Mouse (Mus musculus) frontal cortex, adult 2 months (tissue): ENCODE measurements around the gene Lonp1. TPM values are rescaled to one million over a fixed set of nuclear protein-coding genes. Genes with fewer than 3 reads are reported as not detected.
A peak's percentile ranks its signal among the peaks of the same experiment; 100 is the strongest.

Experiments
- DNase-seq, 2 experiments: peaks; one replicate each; pipeline ENCODE4 v3.0.0; 2022; ENCODE audit warnings: low spot score in 1 of 2; ENCODE audit errors: extremely low spot score in 1 of 2
- polyA plus RNA-seq: library from polyadenylated mRNA; depleted of rRNA; stranded (reverse); fragments of >200 nt; gene quantifications from 2 replicates; pipeline ENCODE4 v1.2.3, GENCODE M21; 2012; rRNA removed

The Lonp1 gene
- polyA plus RNA-seq, 1 experiment = 86.2 TPM

DNA sequence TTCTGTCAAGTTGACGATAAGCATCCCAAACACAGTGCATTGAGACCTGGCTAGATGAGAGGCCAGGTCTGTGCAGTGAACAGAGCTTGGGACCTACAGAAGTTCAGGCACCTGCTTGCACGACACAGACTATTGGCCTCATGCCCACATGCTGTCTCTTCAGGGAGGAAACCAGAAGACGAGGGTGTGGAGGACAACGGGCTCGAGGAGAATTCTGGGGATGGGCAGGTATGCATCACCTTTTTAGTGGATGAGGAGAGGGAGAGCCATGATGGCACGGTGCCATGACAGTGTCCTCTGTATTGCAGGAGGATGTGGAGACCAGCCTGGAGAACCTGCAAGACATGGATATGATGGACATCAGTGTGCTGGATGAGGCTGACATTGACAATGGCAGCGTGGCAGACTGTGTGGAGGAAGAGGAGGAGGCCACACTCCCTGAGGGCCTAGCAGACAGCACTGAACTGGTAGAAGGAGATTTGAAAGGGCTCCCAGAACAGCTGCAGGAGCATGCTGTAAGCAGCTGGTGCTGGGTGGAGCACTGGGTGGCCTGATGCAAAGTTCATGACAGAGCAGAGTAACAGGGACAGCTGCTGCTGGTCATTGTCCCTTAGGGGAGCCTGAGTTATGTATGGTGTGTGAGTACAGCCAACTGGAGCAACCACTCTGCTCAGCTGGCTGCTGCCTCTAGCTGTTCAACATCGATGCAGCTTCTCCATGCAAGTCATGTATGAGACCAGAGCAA, 33.0 kb downstream of the Lonp1 start:
- no peak for DNase-seq

GRCm38 (mm10) chr17:56592553-56592952, 34.1 kb downstream of the Lonp1 start:
- DNase-seq = no peak

DNA sequence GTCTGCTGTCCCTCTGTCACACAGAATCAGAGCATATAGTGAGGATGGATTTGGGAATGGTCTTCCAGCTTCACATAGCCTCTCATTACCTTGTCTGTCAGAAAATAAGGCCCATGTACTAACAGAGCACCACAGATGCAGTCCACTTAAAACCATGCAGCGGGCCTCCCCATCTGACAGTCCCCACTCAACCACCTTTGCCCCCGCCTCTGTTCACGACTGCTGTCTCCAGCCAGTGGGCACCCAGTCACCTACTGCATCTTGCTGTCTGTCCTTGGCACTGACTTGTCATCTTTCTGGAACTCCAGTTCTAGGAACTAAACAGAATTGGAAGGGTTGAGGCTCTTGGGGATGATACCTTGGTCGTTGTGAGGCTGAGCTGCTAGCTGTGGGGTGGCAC, 37.8 kb downstream of the Lonp1 start:
- DNase-seq = no peak

DNA sequence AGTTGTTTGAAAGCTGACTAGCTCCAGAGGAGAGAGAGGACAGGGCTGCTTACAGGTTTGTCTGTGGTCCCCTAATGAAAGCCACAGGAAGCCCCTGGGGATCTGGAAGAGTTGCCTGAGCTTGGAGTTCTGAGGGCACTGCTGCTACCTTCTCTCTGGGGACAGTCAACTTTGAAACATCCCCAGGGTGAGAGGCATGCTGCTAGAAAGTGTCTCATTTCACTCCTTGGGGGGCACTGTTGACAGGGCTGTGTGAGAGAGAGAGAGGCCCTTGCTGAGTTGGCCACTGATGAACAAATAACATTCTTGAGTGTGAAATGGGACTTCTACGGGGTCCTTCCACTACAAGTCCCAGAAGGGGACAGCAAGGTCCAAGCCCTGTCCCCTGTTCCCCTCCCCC, 38.9 kb downstream of the Lonp1 start:
- no peak for DNase-seq

- DNase-seq = peak in 1 of 2 experiments; percentile 42
Measured at GRCm38 (mm10) chr17:56585171-56585821, 41.4 kb downstream of the Lonp1 start.

- DNase-seq = peak; percentile 98 to 99
Measured at GRCm38 (mm10) chr17:56584257-56585130, 42.2 kb downstream of the Lonp1 start, which contains the start of the genes Safb2 and Safb. Safb2 (minus strand) TSS chr17:56584585. Safb (plus strand) TSS chr17:56584825.

DNA sequence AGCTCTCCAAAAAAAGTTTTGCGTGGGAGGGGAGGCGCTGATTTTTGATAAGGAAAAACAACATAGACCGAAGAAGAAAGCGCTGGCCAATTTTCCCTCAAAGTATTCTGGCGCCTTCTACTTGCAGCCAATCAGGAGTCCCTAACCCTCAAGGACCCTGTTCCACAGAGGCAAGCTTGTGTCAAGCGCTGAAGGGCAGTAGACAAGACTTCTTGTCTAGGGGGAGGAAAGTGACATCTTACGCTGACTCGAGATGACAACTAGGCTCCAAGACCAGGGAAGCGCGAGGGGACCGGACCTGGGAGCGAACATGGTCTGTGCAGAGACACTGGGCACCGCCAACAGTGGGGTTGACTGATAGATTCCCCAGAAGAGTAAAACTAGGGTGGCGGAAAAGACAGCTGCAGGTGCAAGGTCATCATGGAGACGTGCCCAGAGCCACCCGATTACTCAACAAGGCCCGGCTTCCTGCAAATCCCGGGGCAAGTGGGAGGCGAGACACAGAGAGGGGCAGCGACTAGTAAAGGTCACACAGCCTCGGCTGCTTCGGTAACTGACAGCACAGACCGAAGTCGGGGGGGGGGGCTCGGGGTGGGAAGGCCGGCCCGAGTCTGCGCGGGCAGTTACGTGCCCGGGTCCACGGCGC, 43.0 kb downstream of the Lonp1 start:
- DNase-seq = peak in 1 of 2 experiments; percentile 37

DNA sequence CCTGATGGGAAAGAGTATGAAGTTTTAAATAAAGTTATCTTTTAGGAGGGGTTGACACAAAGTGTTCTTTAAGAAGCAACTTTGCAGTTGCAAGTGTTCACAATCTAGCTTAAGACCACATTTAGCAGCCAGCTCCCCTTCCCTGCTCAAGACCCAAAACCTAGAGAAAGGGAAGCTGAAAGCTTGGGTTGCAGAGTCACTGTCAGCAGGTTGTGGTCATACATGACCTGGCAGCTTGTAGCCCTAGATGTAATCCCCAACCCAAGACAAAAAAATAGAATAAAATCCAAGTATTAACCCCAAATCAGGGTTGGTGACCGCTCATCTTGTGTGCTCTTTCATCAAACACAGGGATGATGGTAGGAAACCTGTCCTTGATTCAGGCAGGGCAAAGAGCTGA, 43.6 kb downstream of the Lonp1 start:
- no peak for DNase-seq

DNA sequence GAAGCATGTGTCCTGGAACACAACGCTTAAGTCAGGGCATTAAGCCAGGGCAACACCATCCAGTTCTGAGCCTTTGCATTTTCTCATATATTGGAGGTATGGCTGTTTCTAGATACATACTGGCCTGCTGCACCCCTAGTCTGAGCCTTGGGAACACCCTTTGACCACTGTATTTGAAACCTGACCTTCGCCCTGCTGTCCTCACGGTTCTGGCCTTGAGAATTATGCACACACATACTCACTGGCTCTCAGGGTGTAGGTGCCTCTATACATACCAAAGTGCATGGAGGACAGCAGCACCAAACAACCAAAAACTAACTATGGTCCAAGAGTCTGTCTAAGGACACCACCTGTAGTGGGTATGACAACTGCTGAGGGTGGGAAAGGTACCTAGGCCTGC, 53.7 kb downstream of the Lonp1 start:
- DNase-seq = no peak

- no peak for DNase-seq
Measured at GRCm38 (mm10) chr17:56572154-56572553, 54.5 kb downstream of the Lonp1 start.

- no peak for DNase-seq
Measured at GRCm38 (mm10) chr17:56570287-56570686, 56.4 kb downstream of the Lonp1 start.

- no peak for DNase-seq
Measured at GRCm38 (mm10) chr17:56567370-56567769, 59.3 kb downstream of the Lonp1 start.

DNA sequence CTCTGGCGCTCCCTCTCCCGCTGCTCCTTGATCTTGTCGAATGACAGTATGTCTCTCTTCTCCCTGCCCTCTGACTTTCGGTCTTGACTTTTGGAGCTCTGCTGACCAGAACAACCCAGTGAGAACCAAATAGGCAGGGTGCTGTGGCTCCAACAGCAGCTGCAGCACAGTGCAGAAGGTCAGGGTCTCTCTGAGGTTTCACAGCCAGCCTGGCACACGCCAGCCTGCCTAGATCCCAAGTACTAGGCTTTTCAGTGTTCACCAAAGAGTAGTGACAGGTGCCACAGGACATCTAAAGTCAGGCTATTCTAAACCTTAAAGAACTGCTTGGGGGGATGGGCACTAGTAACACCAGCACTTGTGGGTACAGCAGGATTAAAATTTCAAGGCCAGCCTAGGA, 59.8 kb downstream of the Lonp1 start:
- no peak for DNase-seq

GRCm38 (mm10) chr17:56566293-56566692, 60.4 kb downstream of the Lonp1 start:
- DNase-seq = no peak

Other genes with a start within 250 kb of the Lonp1 start
- gene Ptprs, start 150.4 kb downstream of the Lonp1 start, polyA plus RNA-seq = 622 and 690 TPM in 2 replicates
- not detected in 2 replicates for gene Znrf4, start 114.5 kb downstream of the Lonp1 start, polyA plus RNA-seq
- 3.1 and 3.7 TPM in 2 replicates for gene Gm20219, start 72.5 kb downstream of the Lonp1 start, polyA plus RNA-seq
- gene Safb2, start 42.3 kb downstream of the Lonp1 start, polyA plus RNA-seq = 160 and 162 TPM in 2 replicates
- 140 and 144 TPM in 2 replicates for gene Safb, start 42.1 kb downstream of the Lonp1 start, polyA plus RNA-seq
- gene 2410015M20Rik, start 17.1 kb downstream of the Lonp1 start, polyA plus RNA-seq = 162 and 185 TPM in 2 replicates
- gene Rpl36, start 13.5 kb downstream of the Lonp1 start, polyA plus RNA-seq = 1,013 and 1,153 TPM in 2 replicates
- 2.4 and 2.6 TPM in 2 replicates for gene Catsperd, start 1.3 kb upstream of the Lonp1 start, polyA plus RNA-seq
- 103 and 110 TPM in 2 replicates for gene Ranbp3, start 46.4 kb upstream of the Lonp1 start, polyA plus RNA-seq
- 336 and 372 TPM in 2 replicates for gene Ndufa11, start 90.9 kb upstream of the Lonp1 start, polyA plus RNA-seq
- gene Vmac, start 91.1 kb upstream of the Lonp1 start, polyA plus RNA-seq = 18.7 and 22.4 TPM in 2 replicates
- 5.9 and 7.4 TPM in 2 replicates for gene Nrtn, start 130.6 kb upstream of the Lonp1 start, polyA plus RNA-seq
- 145 and 149 TPM in 2 replicates for gene Dus3l, start 137.9 kb upstream of the Lonp1 start, polyA plus RNA-seq
- gene Prr22, start 143.4 kb upstream of the Lonp1 start, polyA plus RNA-seq = 3.5 and 4.2 TPM in 2 replicates
- gene Rfx2, start 204.1 kb upstream of the Lonp1 start, polyA plus RNA-seq = 3.6 and 4.0 TPM in 2 replicates
- 0.04 TPM in 1 of 2 replicates, not detected in the other for gene Acsbg2, start 247.6 kb upstream of the Lonp1 start, polyA plus RNA-seq
- 0.12 and 0.15 TPM in 2 replicates for gene 1700061G19Rik, start 248.6 kb upstream of the Lonp1 start, polyA plus RNA-seq